Mouse (Mus musculus) kidney, adult 9 months (tissue): ENCODE results near the gene Snn.
A peak's percentile ranks its signal among the peaks of the same experiment; 100 is the strongest.

ENCODE experiments used
- DNase-seq: peaks from one replicate; pipeline ENCODE4 v3.0.0; 2022

Gene Snn

DNA sequence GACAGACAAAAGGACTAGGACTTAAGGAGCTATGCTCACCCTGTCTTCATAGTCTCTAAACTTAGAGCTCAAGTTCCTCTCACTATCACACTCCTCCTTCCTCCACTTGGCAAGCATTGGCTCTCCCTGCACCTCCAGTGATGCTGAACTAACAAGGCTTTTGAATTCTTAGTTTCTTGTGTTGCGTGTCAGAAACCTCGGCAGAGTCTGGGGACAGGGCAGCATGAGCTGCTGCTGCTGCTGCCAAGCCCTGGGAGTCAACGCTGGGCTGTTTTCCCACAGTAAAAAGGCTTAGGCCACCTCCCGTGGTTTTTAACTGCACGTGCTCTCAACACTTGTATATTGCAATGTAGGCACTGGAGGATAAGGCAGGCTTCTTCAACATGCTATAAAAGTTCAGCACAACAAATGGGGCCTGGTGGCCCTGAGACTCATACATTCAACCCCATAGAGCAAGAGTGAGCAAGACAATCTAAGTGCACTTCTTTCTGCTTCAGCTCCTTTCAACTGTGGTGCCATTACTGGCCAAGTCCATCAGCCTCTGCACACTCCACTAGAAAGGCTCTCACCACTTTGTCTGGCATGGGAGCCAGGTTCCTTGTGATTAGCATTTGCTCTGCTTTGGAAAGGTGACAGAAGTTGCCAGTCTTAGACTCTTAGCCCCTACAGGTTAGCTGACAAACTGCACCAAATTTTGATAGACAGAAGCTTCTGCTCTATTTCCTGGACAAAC is 26.3 kb downstream of the Snn start:
- peak; percentile 52 for DNase-seq

DNA sequence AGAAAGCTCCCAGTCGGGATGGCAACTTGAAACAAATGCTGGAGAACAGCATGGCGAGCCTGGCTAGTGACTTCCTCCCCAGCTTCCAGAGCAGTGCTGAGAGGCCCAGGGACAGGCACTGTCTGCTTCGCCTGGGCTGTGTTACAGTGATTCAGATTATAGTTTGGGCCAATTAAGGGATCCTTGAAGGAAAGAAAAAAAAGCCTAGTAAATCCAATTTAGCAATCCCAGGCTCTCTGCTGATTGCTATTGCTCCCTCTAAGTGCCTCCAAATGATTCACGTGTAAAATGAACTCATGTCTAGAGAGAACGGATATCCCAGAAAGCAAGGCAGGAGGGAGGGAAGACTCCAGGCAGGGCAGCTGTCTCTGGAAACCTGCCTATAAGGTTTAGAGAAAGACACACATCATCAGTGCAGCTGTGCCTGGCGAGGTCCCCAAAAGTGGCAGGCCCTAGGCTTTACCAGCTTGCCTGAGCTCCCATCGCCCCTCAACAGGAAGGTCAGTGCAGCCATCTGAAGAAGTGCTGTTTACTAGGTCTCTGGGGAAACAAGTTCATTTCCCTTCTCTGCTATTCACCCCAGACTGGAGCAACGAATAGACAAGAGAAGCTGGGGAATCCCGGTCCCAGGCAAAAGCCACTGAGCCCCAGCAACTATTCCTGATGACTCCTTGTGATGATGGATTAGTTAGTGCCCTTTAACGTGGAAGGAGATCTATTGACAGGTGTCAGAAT is 30.3 kb downstream of the Snn start:
- no peak for DNase-seq

- peak; percentile 62 for DNase-seq
Observed at GRCm38 (mm10) chr16:11092061-11092460, 31.3 kb downstream of the Snn start.

GRCm38 (mm10) chr16:11092523-11092922 is 31.8 kb downstream of the Snn start:
- DNase-seq, result no peak

GRCm38 (mm10) chr16:11093717-11094386 is 33.1 kb downstream of the Snn start:
- no peak for DNase-seq

DNA sequence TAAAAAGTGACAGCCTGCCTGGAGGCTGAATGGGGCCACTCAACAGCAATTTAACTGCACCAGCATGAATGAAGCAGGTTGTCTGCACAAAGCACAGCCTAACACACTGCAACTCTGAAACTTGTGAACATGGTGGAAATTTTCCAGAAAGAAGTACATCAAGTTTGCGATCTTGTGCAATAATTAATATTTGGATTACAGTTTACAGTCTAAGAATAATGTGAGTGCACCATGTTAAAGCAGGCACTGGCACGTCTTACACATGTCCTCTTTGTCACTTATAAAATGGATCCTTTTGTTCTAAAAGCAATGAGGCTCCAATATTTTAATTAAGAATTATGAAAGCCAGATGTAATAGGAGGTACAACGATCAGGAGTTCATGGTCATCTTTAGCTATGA is 36.6 kb downstream of the Snn start:
- DNase-seq, result no peak

GRCm38 (mm10) chr16:11104905-11105304 is 44.2 kb downstream of the Snn start:
- no peak for DNase-seq

DNA sequence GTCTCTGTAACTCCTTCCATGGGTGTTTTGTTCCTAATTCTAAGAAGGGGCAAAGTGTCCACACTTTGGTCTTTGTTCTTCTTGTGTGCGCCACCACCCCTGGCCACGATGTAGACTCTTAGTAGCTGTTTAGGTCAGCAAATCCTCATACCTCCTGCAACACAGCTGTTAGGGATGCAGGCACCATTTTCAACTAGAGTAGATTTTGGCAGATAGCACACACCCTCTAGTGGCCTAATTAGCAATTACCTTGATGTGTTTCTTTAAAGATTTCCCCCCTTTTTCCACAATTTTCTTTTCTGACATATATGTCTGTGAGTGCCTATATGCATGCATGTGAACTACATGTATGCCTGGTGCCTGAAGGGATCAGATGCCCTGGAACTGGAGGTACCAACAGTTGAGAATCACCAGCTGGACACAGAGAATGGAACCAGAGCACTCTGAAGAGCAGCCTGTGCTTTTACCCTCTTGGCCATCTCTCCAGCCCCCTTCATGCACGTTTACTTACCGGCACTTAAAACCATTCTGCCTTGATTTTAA is 48.5 kb downstream of the Snn start:
- DNase-seq, result peak; percentile 45

DNA sequence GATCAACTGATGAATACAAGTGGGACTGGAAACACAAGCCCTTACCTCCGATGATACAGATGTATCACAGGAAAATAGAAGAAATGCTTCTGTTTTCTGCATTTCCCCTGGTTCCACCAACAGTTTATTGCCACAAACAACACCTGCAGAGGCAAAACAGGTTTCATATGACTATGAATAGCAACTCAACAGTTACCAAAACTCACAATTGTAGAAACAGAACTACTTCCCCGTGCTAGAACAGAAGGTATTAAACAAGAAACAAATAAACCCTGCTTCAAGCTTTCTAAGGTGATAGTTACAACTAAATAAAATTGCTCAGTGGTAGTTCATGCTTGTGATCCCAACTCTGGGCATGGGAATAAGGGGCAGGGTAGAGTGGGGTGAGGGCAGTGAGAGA is 61.9 kb downstream of the Snn start:
- DNase-seq, result no peak

- no peak for DNase-seq
Observed at GRCm38 (mm10) chr16:11124110-11124509, 63.4 kb downstream of the Snn start.
